Comparison of ENCODE assay signal across 16 mouse cellular contexts in genomic region chrX:167149400-167149799, GRCm38 (mm10).
"Had no signal": no experiment of that assay in that cellular context is flagged by ENCODE, and none has a peak within 500 bp of the region (broad histone marks: within the 10 kb centered on the region; RNA-seq: fewer than 3 reads in every experiment).

No protein-coding gene starts in this region.

- H3K4me1 ChIP-seq: liver, embryonic 13.5 days; stomach, embryonic 15.5 days had no signal

- H3K9ac ChIP-seq: liver, embryonic 13.5 days; stomach, embryonic 15.5 days had no signal

- ATAC-seq: intestine, embryonic 16.5 days had no signal

- DNase-seq: kidney, adult 18-20 months; kidney, adult 9 months; kidney, postnatal 14 days; kidney, postnatal 4 days; liver, embryonic 13.5 days; lung, adult 2 months; lung, postnatal 14 days; lung, postnatal 4 days; midbrain, embryonic 14.5 days; right cerebral cortex, postnatal 14 days; spleen, adult 18-20 months; thymus, adult 18-20 months; thymus, postnatal 36 days had no signal

- H3K4me2 ChIP-seq: liver, embryonic 13.5 days; midbrain, embryonic 11.5 days; stomach, embryonic 15.5 days had no signal

- H3K27ac ChIP-seq: liver, embryonic 13.5 days; stomach, embryonic 15.5 days had no signal

- H3K9me3 ChIP-seq: liver, embryonic 13.5 days; stomach, embryonic 15.5 days had no signal

- H3K36me3 ChIP-seq: liver, embryonic 13.5 days; stomach, embryonic 15.5 days had no signal

- H3K4me3 ChIP-seq: liver, embryonic 13.5 days; stomach, embryonic 15.5 days had no signal
